Mouse (Mus musculus) liver, embryonic 14.5 days (tissue): ENCODE results near the gene Arl6ip6.

Experiments
- CTCF ChIP-seq: IDR thresholded peaks from 2 replicates; pipeline ENCODE4 v1.5.1; 2016; ENCODE audit warnings: antibody characterized with exemption, low read depth, control low read depth
- EP300 ChIP-seq: IDR thresholded peaks from 2 replicates; pipeline ENCODE4 v1.6.1; 2016; ENCODE audit warnings: antibody characterized with exemption, low read depth

- no peak for TF ChIP-seq CTCF
- no peak for TF ChIP-seq EP300
Observed at GRCm38 (mm10) chr2:53213493-53213892, 22.0 kb downstream of the Arl6ip6 start.
